ENCODE assay signal across 12 mouse cellular contexts in the genomic region with DNA sequence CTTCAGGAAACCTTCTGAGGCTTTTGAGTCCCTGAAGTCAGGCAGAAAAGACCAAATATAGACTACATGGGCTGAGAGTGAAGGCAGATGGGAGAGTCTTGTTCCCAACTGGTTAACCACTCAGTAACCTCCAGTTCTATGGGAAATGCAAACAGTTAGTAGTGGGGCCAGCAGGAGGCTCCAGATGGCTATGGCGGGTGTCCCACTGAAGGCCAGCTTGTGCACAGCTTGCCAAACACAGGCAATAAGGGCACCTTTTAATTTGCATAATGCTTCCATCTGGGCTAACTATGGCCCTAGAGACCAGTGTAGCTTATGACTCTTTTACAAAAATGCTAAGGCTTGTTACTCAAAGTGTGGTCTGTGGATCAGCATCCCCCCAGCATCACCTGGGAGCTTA.
DNase-seq lines count a peak whose midpoint lies in the region; ATAC-seq and TF ChIP-seq lines count a peak whose summit lies in the region.
"Had no signal": no experiment of that assay in that cellular context is flagged by ENCODE, and none has a peak within 500 bp of the region (broad histone marks: within the 10 kb centered on the region; RNA-seq: fewer than 3 reads in every experiment).

No protein-coding gene starts in this region.

- no peak for TF ChIP-seq POLR2A in CH12.LX (IDR thresholded peaks at IDR 0.05; ENCODE audit: low read depth, low read length)

- ATAC-seq in kidney, embryonic 15.5 days (replicated peaks; ENCODE audit: low FRiP score), result no peak
- no peak for ATAC-seq in monocyte, adult 5-6 weeks (replicated peaks; ENCODE audit: insufficient number of reproducible peaks, low FRiP score, low TSS enrichment, poor library complexity, severe bottlenecking)

- H3K9me3 ChIP-seq in kidney, embryonic 15.5 days (replicated peaks), result no peaks in the 10 kb centered on the region
- H3K9me3 ChIP-seq in CH12.LX (replicated peaks; ENCODE audit: low read length), result no peaks in the 10 kb centered on the region
- H3K9me3 ChIP-seq: lung, embryonic 15.5 days had no signal

- peak; percentile 52 for TF ChIP-seq RAD21 in CH12.LX (IDR thresholded peaks at IDR 0.05; ENCODE audit: low read depth, low read length)

- H3K4me2 ChIP-seq in kidney, embryonic 15.5 days, result no peak overlapping the region
- no peak overlapping the region for H3K4me2 ChIP-seq in CH12.LX (ENCODE audit: insufficient read depth, low read depth, poor library complexity, severe bottlenecking)
- H3K4me2 ChIP-seq: lung, embryonic 15.5 days had no signal

- no peaks in the 10 kb centered on the region for H3K79me2 ChIP-seq in CH12.LX (replicated peaks; ENCODE audit: control insufficient read depth, extremely low read depth, insufficient read depth, poor library complexity, severe bottlenecking)

- in situ Hi-C loops in CH12.LX (cut with MboI; ENCODE audit: low pct_ligation_motif_present, low pct_unique_long_range_greater_than_20kb, low sequenced_read_pairs), result loop anchor here (5.0 kb wide), 1 partner anchor 34 kb away; no protein-coding TSS in a partner anchor

- H3K4me3 ChIP-seq in kidney, embryonic 15.5 days (replicated peaks), result no peak overlapping the region
- H3K4me3 ChIP-seq in CH12.LX (replicated peaks in 1 of 3; ENCODE audit: low read depth in 2 of 3, low read length in 2 of 3, poor library complexity in 1 of 3), result no peak overlapping the region
- H3K4me3 ChIP-seq: lung, embryonic 15.5 days; myocyte had no signal

- no peak for TF ChIP-seq EP300 in CH12.LX (IDR thresholded peaks at IDR 0.05; ENCODE audit: low read length)

- no peaks in the 10 kb centered on the region for H3K36me3 ChIP-seq in kidney, embryonic 15.5 days
- no peaks in the 10 kb centered on the region for H3K36me3 ChIP-seq in CH12.LX (replicated peaks in 1 of 2; ENCODE audit: control insufficient read depth in 1 of 2, insufficient read depth in 1 of 2, low read length in 1 of 2)
- H3K36me3 ChIP-seq: lung, embryonic 15.5 days had no signal

- peaks cover 17% of the 10 kb centered on the region for H3K4me1 ChIP-seq in kidney, embryonic 15.5 days
- H3K4me1 ChIP-seq in CH12.LX (ENCODE audit: control insufficient read depth in 1 of 2, insufficient read depth in 2 of 2), result peaks cover 0 to 16% of the 10 kb centered on the region in 2 experiments; a peak in 2 of 4 replicates

- dilution Hi-C loops in CH12.LX (cut with MboI; ENCODE audit: extremely low pct_ligation_motif_present, extremely low pct_unique_long_range_greater_than_20kb, low sequenced_read_pairs), result no loop called here

- H3K9ac ChIP-seq in kidney, embryonic 15.5 days, result no peak overlapping the region
- H3K9ac ChIP-seq in CH12.LX (ENCODE audit: insufficient read depth, low read depth), result no peak overlapping the region
- H3K9ac ChIP-seq: lung, embryonic 15.5 days had no signal

- no peak overlapping the region for H3K27ac ChIP-seq in kidney, embryonic 15.5 days
- no peak overlapping the region for H3K27ac ChIP-seq in CH12.LX (ENCODE audit: insufficient read depth, low read depth)
- H3K27ac ChIP-seq: lung, embryonic 15.5 days had no signal

- WGBS in kidney, embryonic 15.5 days, result 88% methylated on average over 1 of the region's 1 CpGs

- H3K27me3 ChIP-seq in kidney, embryonic 15.5 days, result no peaks in the 10 kb centered on the region
- no peaks in the 10 kb centered on the region for H3K27me3 ChIP-seq in CH12.LX (replicated peaks)
- H3K27me3 ChIP-seq: lung, embryonic 15.5 days had no signal

- peak in 1 of 2 experiments; percentile 51; a peak in 2 of 4 replicates for TF ChIP-seq CTCF in CH12.LX (conservative IDR thresholded peaks at IDR 0.05 in 1 of 2, IDR thresholded peaks at IDR 0.05 in 1 of 2; ENCODE audit: low read depth in 2 of 2, low read length in 2 of 2)

- peak; percentile 22 for DNase-seq in kidney, adult 9 months
- no peak for DNase-seq in CH12.LX (ENCODE audit: extremely low read depth)
- DNase-seq in cerebellum, adult 8-10 months, result peak; percentile 76
- DNase-seq in layer of hippocampus, adult 18-20 months (ENCODE audit: low spot score in 2 of 2), result peak; percentile 72 to 88
- DNase-seq in B cell, adult 2 months, result no peak
- DNase-seq in urinary bladder, postnatal 36 days (ENCODE audit: low spot score in 2 of 2), result no peak
- DNase-seq: heart, postnatal 4 days; thymus, postnatal 25 days had no signal

TF ChIP-seq in CH12.LX, 34 proteins besides CTCF, POLR2A, EP300 and RAD21:
- TF ChIP-seq SMC3 (IDR thresholded peaks at IDR 0.05; ENCODE audit: low read depth, low read length) (peak; percentile 65), ZC3H11A (IDR thresholded peaks at IDR 0.05; ENCODE audit: low read depth, low read length) (no peak)

Comparison
In these comparisons a context has a peak if more than half of its experiments do, and no peak if none do; other contexts are left out.
1. DNase-seq: peak in kidney, adult 9 months (single experiment), cerebellum, adult 8-10 months (single experiment) and layer of hippocampus, adult 18-20 months (2 of 2); none in CH12.LX (single experiment), B cell, adult 2 months (0 of 2) and urinary bladder, postnatal 36 days (0 of 2).